Mouse (Mus musculus): ENCODE results near the gene 4930415L06Rik. TPM values are rescaled to one million over a fixed set of nuclear protein-coding genes. Genes with fewer than 3 reads are reported as not detected.

4930415L06Rik gene
- not detected in 2 replicates for polyA plus RNA-seq (2015; fragmentation: Nextera tagmentation; extraction: Ambion mirVana)

- DNase-seq (ENCODE audit: low spot score) = no peak
Measured at GRCm38 (mm10) chrX:89932752-89933151, at the start of gene 4930415L06Rik. Gene 4930415L06Rik, minus strand, starts transcription at chrX:89932852.

- DNase-seq (ENCODE audit: low spot score) = no peak
Measured at GRCm38 (mm10) chrX:89978621-89979020, 46.0 kb upstream of the 4930415L06Rik start.

- no peak for DNase-seq (ENCODE audit: low spot score)
Measured at GRCm38 (mm10) chrX:89904871-89905270, 27.8 kb downstream of the 4930415L06Rik start.

Other genes with a start within 250 kb of the 4930415L06Rik start
- not detected in 2 replicates for gene 4932429P05Rik, start 180.6 kb downstream of the 4930415L06Rik start, polyA plus RNA-seq (2015; fragmentation: Nextera tagmentation; extraction: Ambion mirVana)